Mouse (Mus musculus) cortical plate, adult 2 months (tissue): ENCODE measurements around the gene Foxn2. TPM values are rescaled to one million over a fixed set of nuclear protein-coding genes. Genes with fewer than 3 reads are reported as not detected.
A peak's percentile ranks its signal among the peaks of the same experiment; 100 is the strongest.
"Not testable (repeated sequence)": the region's sequence is repeated elsewhere in the genome, so short reads cannot be mapped to it uniquely, and the experiment has no call there.

Experiments used
- H3K27ac ChIP-seq: fragments of 200-500 bp; 2 replicates; pipeline ENCODE4 v1.5.1; 2012; ENCODE audit warnings: low read length, control low read depth, inconsistent platforms; ENCODE audit not compliant: insufficient read depth
- H3K4me1 ChIP-seq: fragments of 200-500 bp; 2 replicates; pipeline ENCODE4 v1.6.1; 2011; ENCODE audit warnings: low read length; ENCODE audit not compliant: control insufficient read depth, insufficient read depth
- H3K4me3 ChIP-seq: fragments of 200-500 bp; 2 replicates; pipeline ENCODE4 v1.5.1; 2011; ENCODE audit warnings: mild to moderate bottlenecking, low read length, control low read depth; ENCODE audit not compliant: insufficient read depth
- CTCF ChIP-seq: fragments of 200-500 bp; IDR thresholded peaks from 2 replicates; pipeline ENCODE4 v1.5.1; 2011; ENCODE audit warnings: mild to moderate bottlenecking, control low read depth, low read length; ENCODE audit not compliant: insufficient read depth; ENCODE audit errors: extremely low read depth
- POLR2A ChIP-seq: fragments of 200-500 bp; IDR thresholded peaks from 2 replicates; pipeline ENCODE4 v1.6.1; 2011; ENCODE audit warnings: mild to moderate bottlenecking, low read length, control low read depth; ENCODE audit not compliant: insufficient read depth; ENCODE audit errors: extremely low read depth
- polyA plus RNA-seq: library from polyadenylated mRNA; depleted of rRNA; stranded (reverse); fragments of >200 nt; gene quantifications from 2 replicates; pipeline ENCODE4 v1.2.3, GENCODE M21; 2012

Gene Foxn2
- polyA plus RNA-seq, 1 experiment: 8.2 TPM

DNA sequence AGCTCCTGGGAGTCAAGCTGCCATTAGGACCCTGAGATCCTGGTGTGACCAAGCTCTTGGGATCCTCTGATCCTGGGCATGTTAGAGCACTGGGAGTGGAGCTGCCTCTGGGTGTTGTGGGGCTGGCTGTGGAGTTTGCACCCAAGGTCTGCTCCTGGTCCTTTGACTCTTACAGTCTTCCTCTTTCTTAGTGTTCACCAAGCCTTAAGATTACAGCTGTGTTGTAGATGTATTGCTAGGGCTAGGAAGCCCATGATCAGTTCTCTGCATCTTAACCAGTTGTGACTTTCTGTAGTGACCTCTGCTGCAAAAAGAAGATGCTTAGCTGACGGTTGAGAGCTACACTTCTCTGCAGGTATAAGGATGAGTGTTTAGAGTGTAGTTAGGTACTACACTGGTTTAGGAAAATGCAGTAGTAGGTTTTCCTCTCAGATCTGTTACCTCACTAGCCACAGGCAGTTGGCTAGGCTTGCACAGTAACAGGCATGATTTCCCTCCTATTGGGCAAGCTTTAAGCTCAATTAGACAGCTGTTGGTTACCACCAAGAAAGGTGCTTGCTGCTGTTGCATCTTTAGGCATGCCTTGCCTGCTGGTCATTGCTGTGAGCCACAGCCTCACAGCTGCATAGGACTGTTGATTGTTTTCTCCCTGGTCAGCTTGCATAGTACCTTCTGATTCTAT is 27.2 kb upstream of the Foxn2 start:
- TF ChIP-seq CTCF (no peak), POLR2A (no peak)
- H3K4me1 ChIP-seq: no peaks in the 10 kb centered on the region
- H3K4me3 ChIP-seq: no peak overlapping the region
- H3K27ac ChIP-seq: no peak overlapping the region

DNA sequence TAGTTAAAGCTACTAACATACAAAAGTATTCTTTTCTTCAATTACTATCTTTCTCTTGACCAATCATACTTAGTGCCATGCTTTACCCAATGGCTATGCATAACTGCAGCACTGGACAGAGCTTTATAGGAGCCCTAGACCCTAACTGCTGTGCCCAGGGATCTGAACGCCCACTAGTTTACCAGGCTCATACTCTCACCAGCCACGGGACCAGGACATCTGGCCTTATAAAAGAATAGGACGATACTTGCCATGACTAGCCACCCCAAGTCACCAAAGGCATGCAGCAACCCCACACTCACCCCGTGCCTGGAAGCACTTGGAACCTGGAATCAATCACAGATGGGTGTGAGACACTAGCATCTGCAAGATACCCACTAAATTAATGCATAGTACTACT is 20.1 kb upstream of the Foxn2 start:
- no peak overlapping the region for H3K27ac ChIP-seq
- TF ChIP-seq CTCF: no peak

DNA sequence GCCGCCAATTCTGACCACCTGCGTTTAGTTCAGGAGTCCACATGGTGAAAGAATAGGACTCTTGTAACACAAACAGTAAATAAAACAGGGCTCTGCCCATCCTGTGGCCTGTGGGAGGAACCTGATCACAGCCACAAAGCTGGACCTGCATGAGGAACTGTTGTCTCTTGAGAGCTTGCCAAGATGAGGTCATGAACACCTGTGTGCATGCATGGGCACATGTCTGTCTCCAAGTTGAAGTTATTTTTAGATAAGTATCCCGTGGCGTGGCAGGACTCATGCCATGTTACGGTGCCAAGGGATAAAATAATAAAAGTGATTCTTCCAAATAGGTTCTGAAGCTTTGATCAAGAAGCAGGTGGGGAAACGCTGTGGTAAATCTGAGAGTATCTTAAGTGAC is 19.3 kb upstream of the Foxn2 start:
- H3K4me3 ChIP-seq: no peak overlapping the region
- TF ChIP-seq CTCF (no peak), POLR2A (no peak)
- H3K4me1 ChIP-seq: no peaks in the 10 kb centered on the region
- H3K27ac ChIP-seq: no peak overlapping the region

More for the DNA sequence above, 20.1 kb upstream of the Foxn2 start:
- no peak overlapping the region for H3K4me3 ChIP-seq
- H3K4me1 ChIP-seq: no peaks in the 10 kb centered on the region

DNA sequence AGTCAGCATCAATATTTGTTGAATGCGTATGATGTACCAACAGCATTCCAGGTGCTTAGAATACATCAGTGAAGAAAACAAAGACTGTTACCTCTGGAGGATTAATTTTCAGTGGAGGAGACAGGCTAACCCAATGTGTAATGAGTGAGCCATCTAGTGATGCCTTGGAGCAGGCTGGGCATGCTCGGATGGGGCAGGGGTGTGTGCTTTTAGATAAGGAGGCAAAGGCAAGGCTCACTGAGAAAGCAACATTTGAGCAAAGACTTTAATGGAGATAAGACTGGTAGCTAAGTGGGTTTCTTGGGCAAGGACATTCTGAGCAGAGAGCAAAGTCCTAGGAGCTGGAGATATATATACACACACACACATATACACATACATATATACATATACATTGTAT is 9.8 kb upstream of the Foxn2 start:
- TF ChIP-seq CTCF: no peak
- TF ChIP-seq POLR2A: no peak
- H3K4me3 ChIP-seq: no peak overlapping the region
- no peaks in the 10 kb centered on the region for H3K4me1 ChIP-seq

DNA sequence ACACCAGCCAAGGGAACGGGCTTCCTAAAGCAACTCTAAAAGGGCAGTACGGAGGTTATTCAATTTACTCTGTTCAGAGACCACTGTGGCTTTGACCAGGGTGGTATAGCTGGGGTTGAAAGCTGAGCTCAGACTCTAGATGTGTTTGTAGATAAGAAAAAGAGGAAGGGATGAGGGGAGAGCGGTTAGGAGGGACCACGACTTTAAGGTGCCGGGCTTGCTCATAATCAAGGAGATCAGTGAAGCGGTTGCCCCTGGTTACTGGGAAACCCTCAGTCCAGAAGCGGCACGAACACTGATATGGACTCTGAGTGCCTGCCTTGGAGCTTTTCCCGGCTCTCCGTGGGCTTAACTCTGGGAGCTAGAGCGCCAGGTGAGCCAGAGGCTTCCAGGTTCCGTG is 9.0 kb upstream of the Foxn2 start:
- TF ChIP-seq CTCF (no peak), POLR2A (no peak)
- no peak overlapping the region for H3K4me3 ChIP-seq
- H3K27ac ChIP-seq: no peak overlapping the region
- H3K4me1 ChIP-seq: no peaks in the 10 kb centered on the region

More for the DNA sequence above, 9.8 kb upstream of the Foxn2 start:
- H3K27ac ChIP-seq: no peak overlapping the region

DNA sequence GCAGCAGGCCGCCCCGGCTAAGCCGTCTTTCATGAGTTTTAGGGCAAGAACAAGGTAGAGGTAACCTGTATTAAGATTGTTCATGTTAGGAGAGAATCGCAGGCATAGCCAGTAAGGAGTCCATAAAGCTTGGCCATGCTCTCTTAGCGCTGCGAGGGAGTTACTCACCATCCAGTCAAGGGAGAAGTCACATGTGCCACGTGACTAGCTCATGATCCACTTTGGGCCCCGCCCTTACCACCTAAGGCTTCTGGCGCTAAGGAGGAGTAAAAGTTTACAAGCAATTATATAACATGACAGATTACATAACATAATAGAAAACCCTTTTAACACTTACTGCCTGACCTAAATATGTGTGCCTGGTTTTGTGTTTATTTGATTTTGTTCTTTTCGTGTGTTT is 8.5 kb upstream of the Foxn2 start:
- no peaks in the 10 kb centered on the region for H3K4me1 ChIP-seq
- no peak overlapping the region for H3K4me3 ChIP-seq
- no peak for TF ChIP-seq POLR2A
- TF ChIP-seq CTCF: no peak
- no peak overlapping the region for H3K27ac ChIP-seq

DNA sequence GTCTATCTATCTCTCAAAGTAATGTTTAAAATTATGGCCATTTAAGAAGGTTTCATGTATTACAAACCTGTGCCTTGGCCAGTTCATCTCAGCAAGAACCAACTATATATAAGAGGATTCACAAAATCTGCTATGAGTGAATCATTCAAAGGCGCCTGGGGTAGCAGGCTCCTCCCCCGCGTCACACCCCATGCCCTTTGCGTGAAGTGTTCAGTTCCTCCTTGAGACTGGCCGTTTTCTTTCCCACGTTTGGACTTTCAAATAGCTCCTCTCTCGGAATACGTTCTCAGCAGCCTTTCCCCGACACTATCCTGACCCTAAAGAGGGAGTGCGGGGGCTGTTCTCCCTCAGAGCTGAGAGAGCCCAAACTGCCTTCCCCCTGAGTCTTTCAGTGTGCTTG is 5.2 kb upstream of the Foxn2 start:
- H3K27ac ChIP-seq: no peak overlapping the region
- TF ChIP-seq CTCF (no peak), POLR2A (no peak)
- no peaks in the 10 kb centered on the region for H3K4me1 ChIP-seq
- no peak overlapping the region for H3K4me3 ChIP-seq

DNA sequence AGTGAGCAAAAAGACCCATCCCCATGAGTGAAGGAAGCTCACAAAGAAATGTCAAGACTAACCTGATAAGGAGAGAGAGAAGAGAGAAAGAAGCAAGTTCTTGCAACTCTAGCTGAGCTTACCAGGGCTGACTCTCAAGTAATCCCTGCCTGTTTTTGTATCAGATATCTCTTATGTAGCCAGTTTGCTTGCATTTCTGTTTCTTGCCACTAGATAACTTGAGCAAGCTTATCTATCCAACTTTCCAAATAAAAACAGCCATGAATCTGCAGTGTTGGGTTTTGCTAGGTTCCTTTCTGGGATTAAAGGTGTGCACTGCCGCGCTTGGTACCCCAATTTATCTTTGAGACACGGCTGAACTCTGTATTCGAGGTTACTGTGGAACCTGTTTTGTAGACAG is 4.2 kb upstream of the Foxn2 start:
- no peak overlapping the region for H3K27ac ChIP-seq
- H3K4me3 ChIP-seq: no peak overlapping the region
- TF ChIP-seq CTCF: no peak
- H3K4me1 ChIP-seq: no peaks in the 10 kb centered on the region

DNA sequence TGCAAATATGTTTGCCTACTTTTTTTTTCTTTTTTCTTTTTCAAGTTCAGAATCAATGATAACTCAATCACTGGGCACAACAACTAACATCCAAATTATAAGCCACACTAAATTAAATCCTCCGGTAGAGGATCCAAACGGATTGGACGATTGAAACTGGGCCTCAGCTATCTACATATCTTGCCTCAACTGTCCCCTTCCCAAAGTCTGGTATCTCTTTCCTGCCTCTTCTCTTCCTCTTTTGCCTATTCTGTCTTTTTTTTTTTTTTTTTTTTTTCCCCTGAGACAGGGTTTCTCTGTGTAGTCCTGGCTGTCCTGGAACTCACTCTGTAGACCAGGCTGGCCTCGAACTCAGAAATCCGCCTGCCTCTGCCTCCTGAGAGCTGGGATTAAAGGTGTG is 3.8 kb upstream of the Foxn2 start:
- H3K4me3 ChIP-seq, H3K27ac ChIP-seq, H3K4me1 ChIP-seq: not testable (repeated sequence)

DNA sequence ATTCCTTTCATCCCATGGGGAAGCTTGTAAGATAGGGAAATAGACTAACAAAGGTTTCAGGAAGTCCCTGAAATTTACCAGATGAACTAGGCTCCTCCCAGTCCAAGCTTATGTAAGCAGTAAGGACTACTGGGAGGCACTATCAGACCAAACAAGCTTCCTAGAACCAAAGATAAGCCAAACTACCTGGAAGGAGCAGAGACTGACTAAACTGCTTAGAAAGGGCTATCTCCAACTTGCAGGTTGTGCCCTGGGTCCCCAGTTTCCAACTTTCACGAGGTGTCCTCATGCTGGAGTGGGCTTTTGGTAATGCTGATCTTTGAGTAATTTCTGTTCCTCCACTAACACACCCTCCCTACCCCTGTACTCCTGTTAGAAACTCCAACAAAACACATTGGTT is 3.1 kb upstream of the Foxn2 start:
- Histone ChIP-seq H3K27ac (no peak overlapping the region), H3K4me1 (no peaks in the 10 kb centered on the region), H3K4me3 (no peak overlapping the region)
- no peak for TF ChIP-seq POLR2A
- no peak for TF ChIP-seq CTCF

DNA sequence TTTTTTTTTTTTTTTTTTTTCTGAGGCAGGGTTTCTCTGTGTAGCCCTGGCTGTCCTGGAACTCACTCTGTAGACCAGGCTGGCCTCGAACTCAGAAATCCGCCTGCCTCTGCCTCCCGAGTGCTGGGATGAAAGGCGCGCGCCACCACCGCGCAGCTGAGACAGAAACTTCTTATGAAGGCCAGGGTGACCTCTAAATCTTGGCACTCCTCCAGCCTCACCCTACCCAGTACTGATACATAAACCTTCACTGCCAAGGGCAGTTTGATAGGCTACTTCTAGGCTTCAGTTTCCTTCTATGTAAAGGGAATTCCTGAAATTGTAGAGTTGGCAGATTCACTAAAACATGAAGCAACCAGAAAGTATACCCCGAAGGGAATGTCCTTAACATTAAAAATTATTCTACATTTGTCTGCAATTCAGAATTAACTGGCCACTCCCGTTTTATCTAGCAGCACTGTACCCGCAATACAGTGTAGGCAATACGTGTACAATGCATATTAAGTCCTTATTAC is 918 bp upstream of the Foxn2 start:
- Histone ChIP-seq H3K4me1 (no peaks in the 10 kb centered on the region), H3K4me3 (peak overlapping the region; percentile 58; the same call in 1 of the 2 replicates), H3K27ac (no peak overlapping the region)
- TF ChIP-seq POLR2A (no peak), CTCF (no peak)

DNA sequence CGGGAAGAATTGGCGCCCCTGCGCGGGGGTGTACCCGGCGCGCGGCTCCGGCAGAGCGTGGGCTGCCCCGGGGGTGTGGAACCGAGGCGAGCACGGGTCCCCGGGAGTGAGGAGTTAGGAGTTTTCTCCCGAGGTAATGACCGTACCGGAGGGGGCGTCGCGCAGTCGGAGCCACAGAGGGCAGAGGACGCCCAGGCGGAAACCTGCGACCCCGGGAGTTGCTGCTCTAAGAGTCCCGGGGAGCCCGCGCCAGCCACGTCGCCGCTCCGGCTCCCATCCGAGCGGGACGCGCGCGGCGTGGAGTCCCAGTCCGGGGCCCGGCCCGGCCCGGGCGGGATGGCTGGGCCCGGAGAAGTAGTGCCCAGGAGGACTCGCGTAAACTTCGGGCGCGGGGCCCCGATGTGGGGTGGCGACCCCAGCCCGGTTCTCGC is 505 bp downstream of the Foxn2 start:
- TF ChIP-seq CTCF: no peak
- no peak for TF ChIP-seq POLR2A
- Histone ChIP-seq H3K4me1 (no peaks in the 10 kb centered on the region), H3K27ac (peak overlapping the region; percentile 96), H3K4me3 (peak overlapping the region; percentile 58)
